7 mouse cellular contexts compared by ENCODE assay signal in genomic region chr5:63766715-63767114, GRCm38 (mm10). TPM values are rescaled to one million over a fixed set of nuclear protein-coding genes. Genes with fewer than 3 reads are reported as not detected.
DNase-seq lines count a peak whose midpoint lies in the region; ATAC-seq and TF ChIP-seq lines count a peak whose summit lies in the region.

No protein-coding gene starts in this region.

- TF ChIP-seq CTCF in thymus, adult 2 months (IDR thresholded peaks at IDR 0.05; ENCODE audit: borderline replicate concordance, control insufficient read depth, extremely low read depth, insufficient read depth, low read length, poor library complexity) = no peak

- no peak for TF ChIP-seq POLR2A in thymus, adult 2 months (IDR thresholded peaks at IDR 0.05; ENCODE audit: control insufficient read depth, extremely low read depth, insufficient read depth, low read length, poor library complexity)

- no peaks in the 10 kb centered on the region for H3K36me3 ChIP-seq in thymus, adult 2 months (ENCODE audit: control insufficient read depth, insufficient read depth, low read length)
- no peaks in the 10 kb centered on the region for H3K36me3 ChIP-seq in forebrain, embryonic 14.5 days (ENCODE audit: control insufficient read depth, insufficient read depth, low read length)

- ATAC-seq in forebrain, embryonic 14.5 days = peak; percentile 45; the same call in 1 of the 2 replicates

- H3K27me3 ChIP-seq in thymus, adult 2 months (ENCODE audit: control insufficient read depth, insufficient read depth, low read length) = no peaks in the 10 kb centered on the region
- H3K27me3 ChIP-seq in forebrain, embryonic 14.5 days (replicated peaks; ENCODE audit: control insufficient read depth, insufficient read depth, low read length) = no peaks in the 10 kb centered on the region

- WGBS in thymus, adult 2 months = 39% methylated on average over 6 of the region's 6 CpGs
- WGBS in forebrain, embryonic 14.5 days = 41% methylated on average over 6 of the region's 6 CpGs

- peak overlapping the region; percentile 37; the same call in 1 of the 2 replicates for H3K4me2 ChIP-seq in forebrain, embryonic 14.5 days (ENCODE audit: low read length)

- H3K4me3 ChIP-seq in thymus, adult 2 months (ENCODE audit: control insufficient read depth, insufficient read depth, low read length) = no peak overlapping the region
- no peak overlapping the region for H3K4me3 ChIP-seq in forebrain, embryonic 14.5 days (ENCODE audit: low read depth, low read length)

- no peaks in the 10 kb centered on the region for H3K9me3 ChIP-seq in forebrain, embryonic 14.5 days (replicated peaks; ENCODE audit: control insufficient read depth, low read length)

- DNase-seq in thymus, adult 2 months = peak; percentile 25
- DNase-seq in thymus, adult 18-20 months = no peak
- peak; percentile 65 for DNase-seq in adrenal gland, postnatal 14 days
- peak; percentile 91 for DNase-seq in forebrain, embryonic 14.5 days (ENCODE audit: low spot score)
- peak; percentile 57 to 73 for DNase-seq in layer of hippocampus, adult 18-20 months (ENCODE audit: low spot score in 2 of 2)
- peak; percentile 67 for DNase-seq in lung, postnatal 10 days
- peak; percentile 82 for DNase-seq in retina, embryonic 14.5 days (ENCODE audit: low spot score)

- no peak overlapping the region for H3K27ac ChIP-seq in thymus, adult 2 months (ENCODE audit: control insufficient read depth, insufficient read depth, low read length)
- no peak overlapping the region for H3K27ac ChIP-seq in forebrain, embryonic 14.5 days (ENCODE audit: low read depth, low read length)

- no peak overlapping the region for H3K9ac ChIP-seq in forebrain, embryonic 14.5 days (ENCODE audit: low read length)

- H3K4me1 ChIP-seq in thymus, adult 2 months (replicated peaks; ENCODE audit: control insufficient read depth, insufficient read depth, low read length) = no peaks in the 10 kb centered on the region
- no peaks in the 10 kb centered on the region; the same call in 1 of the 2 replicates for H3K4me1 ChIP-seq in forebrain, embryonic 14.5 days (ENCODE audit: control insufficient read depth, insufficient read depth, low read length)

RNA-seq across cellular contexts. Expression of gene 0610040J01Rik, which starts 45.4 kb away (rescaled TPM):
- polyA plus RNA-seq in thymus, adult 2 months (2012; rRNA removed) = 1.2 and 1.8 TPM in 2 replicates
- 0.71 and 4.0 TPM in 2 replicates for total RNA-seq in adrenal gland, postnatal 14 days (2021)
- polyA plus RNA-seq in forebrain, embryonic 14.5 days (2014; fragmentation: Nextera tagmentation; extraction: Ambion mirVana) = 2.8 and 3.3 TPM in 2 replicates
- 1 to 10 TPM; 2.7 to 2.9 TPM for total RNA-seq in layer of hippocampus, adult 18-20 months (2021)

Comparison
In these comparisons a context has a peak if more than half of its experiments do, and no peak if none do; other contexts are left out.
1. DNase-seq: peak in thymus, adult 2 months (single experiment), adrenal gland, postnatal 14 days (single experiment), forebrain, embryonic 14.5 days (single experiment), layer of hippocampus, adult 18-20 months (2 of 2), lung, postnatal 10 days (single experiment) and retina, embryonic 14.5 days (single experiment); none in thymus, adult 18-20 months (0 of 2).